Mouse (Mus musculus) heart, postnatal 0 days (tissue): ENCODE measurements at regions not wholly inside any gene's neighbourhood (a gene's known extent, or its start where the extent isn't known, plus 50 kb on each side); places are given as distances from the start of the nearest gene placed in this dataset.

Source experiments
- ATAC-seq: fragments of 200-750 bp; cut with Nextera tagmentation; 2 replicates; pipeline ENCODE4 v1.8.0; 2017; ENCODE audit warnings: low read depth, moderate number of reproducible peaks, moderate library complexity; ENCODE audit not compliant: insufficient read depth
- DNase-seq: peaks from one replicate; pipeline ENCODE4 v3.0.0-alpha.2; 2016; ENCODE audit warnings: low spot score
- H3K27ac ChIP-seq: fragments of 300-500 bp; sonication (generic); 2 replicates; pipeline ENCODE4 v1.5.1; 2014; ENCODE audit warnings: low read depth, mild to moderate bottlenecking
- H3K27me3 ChIP-seq: fragments of 300-500 bp; sonication (generic); 2 replicates; pipeline ENCODE4 v1.6.1; 2014; ENCODE audit warnings: low read length, mixed read lengths; ENCODE audit not compliant: control insufficient read depth, insufficient read depth
- H3K36me3 ChIP-seq: fragments of 300-500 bp; sonication (generic); replicated peaks from 2 replicates; pipeline ENCODE4 v1.6.1; 2014; ENCODE audit warnings: low read length, mixed read lengths; ENCODE audit not compliant: control insufficient read depth, insufficient read depth
- H3K4me1 ChIP-seq: fragments of 300-500 bp; sonication (generic); 2 replicates; pipeline ENCODE4 v1.6.1; 2014; ENCODE audit warnings: antibody characterized with exemption; ENCODE audit not compliant: control insufficient read depth, insufficient read depth
- H3K4me2 ChIP-seq: fragments of 300-500 bp; sonication (generic); 2 replicates; pipeline ENCODE4 v1.6.1; 2014; ENCODE audit warnings: low read depth, mild to moderate bottlenecking, low read length, moderate library complexity
- H3K4me3 ChIP-seq: fragments of 300-500 bp; sonication (generic); 2 replicates; pipeline ENCODE4 v1.5.1; 2014; ENCODE audit warnings: low read depth, low read length
- H3K9ac ChIP-seq: fragments of 300-500 bp; sonication (generic); replicated peaks from 2 replicates; pipeline ENCODE4 v1.6.1; 2014; ENCODE audit warnings: low read depth, low read length, mixed read lengths
- H3K9me3 ChIP-seq: fragments of 300-500 bp; sonication (generic); replicated peaks from 2 replicates; pipeline ENCODE4 v1.6.1; 2016; ENCODE audit warnings: low read length; ENCODE audit not compliant: control insufficient read depth
- CTCF ChIP-seq: IDR thresholded peaks from 2 replicates; pipeline ENCODE4 v1.5.1; 2016; ENCODE audit warnings: antibody characterized with exemption, control low read depth, low read depth
- EP300 ChIP-seq: IDR thresholded peaks from 2 replicates; pipeline ENCODE4 v1.6.1; 2016; ENCODE audit warnings: antibody characterized with exemption, low read depth
- WGBS: fragments of 180-500 bp; shearing (Covaris S2); extraction: QIAGEN DNeasy Blood & Tissue Kit; methylation state at CpG from one replicate; pipeline ENCODE4 v1.1.7; 2014; 5-methylcytosine and 5-hydroxymethylcytosine counted together

DNA sequence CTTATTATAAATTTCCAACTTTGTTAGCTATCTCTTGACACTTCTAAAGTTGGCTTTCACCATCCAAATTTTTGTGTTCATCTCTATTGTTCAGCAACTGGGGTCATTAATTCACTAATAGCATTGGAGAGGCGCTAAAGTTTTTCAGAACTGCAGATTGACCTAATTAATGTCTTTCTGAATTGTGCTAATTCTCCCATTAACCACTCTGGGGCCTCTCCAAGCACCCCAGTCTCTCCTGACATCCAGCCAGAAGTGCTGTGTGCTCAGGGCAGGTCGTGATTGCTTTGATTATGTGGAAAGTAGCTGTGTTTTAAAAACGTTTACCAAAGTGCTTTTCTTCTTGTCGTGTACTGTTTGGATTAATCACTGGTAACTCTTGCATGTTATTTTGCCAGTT is 117.0 kb upstream of the Rbms1 start:
- TF ChIP-seq EP300: no peak
- no peak for TF ChIP-seq CTCF
- Histone ChIP-seq H3K4me2 (no peak overlapping the region), H3K27ac (no peak overlapping the region), H3K27me3 (no peaks in the 10 kb centered on the region), H3K9me3 (no peaks in the 10 kb centered on the region), H3K4me3 (no peak overlapping the region), H3K9ac (no peak overlapping the region), H3K4me1 (0 out of 2 replicates have a peak, but pooled peaks cover 3% of the 10 kb centered on the region), H3K36me3 (no peaks in the 10 kb centered on the region)
- DNase-seq: no peak
- 61% methylated on average over 4 of the region's 4 CpGs for WGBS
- no peak for ATAC-seq

DNA sequence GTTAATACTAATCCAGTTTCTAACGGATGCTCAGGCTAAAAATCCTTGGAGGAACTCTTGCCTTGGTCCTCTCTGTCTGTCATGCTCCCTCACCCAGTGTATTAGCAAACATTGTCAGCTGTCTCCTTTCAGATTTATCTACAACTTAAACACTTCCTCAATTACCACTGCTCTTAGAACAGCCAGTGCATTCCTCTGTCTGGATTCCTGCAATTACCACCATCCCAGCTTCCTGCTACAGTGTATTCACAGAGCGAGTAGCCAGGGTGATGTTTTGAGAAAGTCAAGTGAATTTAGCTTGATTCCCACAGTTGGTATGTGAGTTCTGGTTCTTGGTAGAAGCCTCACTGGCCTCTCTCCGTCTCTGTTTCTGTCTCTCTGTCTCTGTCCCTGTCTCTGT is 108.0 kb upstream of the Rbms1 start:
- H3K9ac ChIP-seq: no peak overlapping the region
- no peak overlapping the region for H3K4me3 ChIP-seq
- no peak for TF ChIP-seq CTCF
- no peak for TF ChIP-seq EP300
- no peak overlapping the region for H3K27ac ChIP-seq
- H3K36me3 ChIP-seq: no peaks in the 10 kb centered on the region
- no peak overlapping the region for H3K4me2 ChIP-seq
- no peaks in the 10 kb centered on the region for H3K27me3 ChIP-seq
- 0 out of 2 replicates have a peak, but pooled peaks cover 4% of the 10 kb centered on the region for H3K4me1 ChIP-seq
- WGBS: 27% methylated on average over 3 of the region's 3 CpGs
- peak; percentile 69 for ATAC-seq
- DNase-seq: peak; percentile 57
- H3K9me3 ChIP-seq: no peaks in the 10 kb centered on the region

DNA sequence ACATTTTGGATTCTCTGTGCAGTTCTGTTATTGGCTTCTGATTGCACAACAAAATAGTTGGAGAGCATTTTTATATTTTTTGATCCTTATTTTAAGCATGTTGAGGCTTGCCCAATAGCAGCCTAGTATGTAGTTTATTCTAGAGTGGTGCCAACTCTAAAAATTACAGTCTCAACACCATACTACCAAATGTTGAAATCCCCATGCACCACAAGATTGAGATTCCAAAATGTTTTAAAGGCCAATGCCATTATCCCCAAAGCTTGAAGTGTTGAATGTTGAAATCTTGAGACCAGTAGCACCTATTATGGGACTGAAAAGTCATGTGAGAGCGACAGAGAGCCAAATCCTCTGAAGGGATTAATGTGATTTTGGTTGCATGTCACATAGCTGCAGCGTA is 104.9 kb upstream of the Rbms1 start:
- Histone ChIP-seq H3K4me2 (no peak overlapping the region), H3K9me3 (no peaks in the 10 kb centered on the region), H3K36me3 (no peaks in the 10 kb centered on the region), H3K27me3 (no peaks in the 10 kb centered on the region), H3K27ac (no peak overlapping the region), H3K4me3 (no peak overlapping the region), H3K4me1 (0 out of 2 replicates have a peak, but pooled peaks cover 4% of the 10 kb centered on the region), H3K9ac (no peak overlapping the region)
- TF ChIP-seq EP300: no peak
- no peak for TF ChIP-seq CTCF
- ATAC-seq (no peak), DNase-seq (no peak)
- 88% methylated on average over 2 of the region's 2 CpGs for WGBS

DNA sequence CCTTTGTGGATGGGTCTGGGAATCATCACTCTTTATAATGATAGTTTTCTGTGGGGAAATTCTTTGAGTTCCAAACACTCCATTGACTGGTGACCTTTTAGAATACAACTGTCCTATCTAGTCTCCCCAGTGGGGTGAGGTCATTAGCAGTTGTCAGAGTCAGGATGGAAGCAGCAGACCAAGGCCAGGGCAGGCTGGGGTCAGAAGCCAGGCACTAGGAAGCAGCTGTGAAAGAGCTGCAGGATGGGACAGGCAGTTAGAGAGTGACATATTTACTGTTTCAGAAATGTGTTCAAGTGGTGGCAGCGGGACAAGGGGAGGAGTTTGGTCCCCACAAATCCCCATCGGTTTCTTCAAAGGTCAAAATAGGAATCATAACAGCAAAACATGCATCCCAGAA is 99.1 kb upstream of the Rbms1 start:
- peaks cover 12% of the 10 kb centered on the region; the same call in 1 of the 2 replicates for H3K4me1 ChIP-seq
- no peak overlapping the region for H3K27ac ChIP-seq
- DNase-seq (no peak), ATAC-seq (peak; percentile 63; the same call in 1 of the 2 replicates)
- H3K4me2 ChIP-seq: no peak overlapping the region
- H3K9me3 ChIP-seq: no peaks in the 10 kb centered on the region
- no peaks in the 10 kb centered on the region for H3K36me3 ChIP-seq
- H3K27me3 ChIP-seq: no peaks in the 10 kb centered on the region
- TF ChIP-seq CTCF: no peak
- no peak for TF ChIP-seq EP300
- H3K4me3 ChIP-seq: no peak overlapping the region
- 49% methylated on average over 2 of the region's 2 CpGs for WGBS
- H3K9ac ChIP-seq: no peak overlapping the region

DNA sequence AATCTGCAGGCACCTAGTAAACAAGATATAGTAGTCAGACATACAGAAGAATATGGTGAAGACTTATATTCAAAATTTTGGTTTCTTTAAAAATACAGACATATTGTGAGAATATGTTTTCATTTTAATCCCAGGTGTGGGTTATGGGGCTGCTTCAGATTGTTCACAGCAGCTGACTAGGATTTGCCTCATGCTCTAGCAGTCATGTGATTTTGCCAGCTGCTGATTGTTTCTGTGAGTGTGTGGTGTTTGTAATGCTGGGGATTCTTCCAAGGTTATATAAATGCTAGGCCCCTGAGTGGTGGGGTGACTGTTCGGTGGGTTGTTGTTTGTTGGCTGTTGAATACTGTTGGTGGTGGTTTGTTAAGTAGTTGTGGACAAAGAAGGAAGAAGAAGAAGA is 97.9 kb upstream of the Rbms1 start:
- H3K4me1 ChIP-seq: peaks cover 12% of the 10 kb centered on the region; the same call in 1 of the 2 replicates
- no peak overlapping the region for H3K9ac ChIP-seq
- no peaks in the 10 kb centered on the region for H3K36me3 ChIP-seq
- no peak overlapping the region for H3K27ac ChIP-seq
- no peaks in the 10 kb centered on the region for H3K9me3 ChIP-seq
- H3K4me2 ChIP-seq: no peak overlapping the region
- 83% methylated on average over 1 of the region's 1 CpGs for WGBS
- no peak overlapping the region for H3K4me3 ChIP-seq
- no peak for TF ChIP-seq CTCF
- no peak for TF ChIP-seq EP300
- no peaks in the 10 kb centered on the region for H3K27me3 ChIP-seq
- DNase-seq: no peak
- ATAC-seq: no peak

DNA sequence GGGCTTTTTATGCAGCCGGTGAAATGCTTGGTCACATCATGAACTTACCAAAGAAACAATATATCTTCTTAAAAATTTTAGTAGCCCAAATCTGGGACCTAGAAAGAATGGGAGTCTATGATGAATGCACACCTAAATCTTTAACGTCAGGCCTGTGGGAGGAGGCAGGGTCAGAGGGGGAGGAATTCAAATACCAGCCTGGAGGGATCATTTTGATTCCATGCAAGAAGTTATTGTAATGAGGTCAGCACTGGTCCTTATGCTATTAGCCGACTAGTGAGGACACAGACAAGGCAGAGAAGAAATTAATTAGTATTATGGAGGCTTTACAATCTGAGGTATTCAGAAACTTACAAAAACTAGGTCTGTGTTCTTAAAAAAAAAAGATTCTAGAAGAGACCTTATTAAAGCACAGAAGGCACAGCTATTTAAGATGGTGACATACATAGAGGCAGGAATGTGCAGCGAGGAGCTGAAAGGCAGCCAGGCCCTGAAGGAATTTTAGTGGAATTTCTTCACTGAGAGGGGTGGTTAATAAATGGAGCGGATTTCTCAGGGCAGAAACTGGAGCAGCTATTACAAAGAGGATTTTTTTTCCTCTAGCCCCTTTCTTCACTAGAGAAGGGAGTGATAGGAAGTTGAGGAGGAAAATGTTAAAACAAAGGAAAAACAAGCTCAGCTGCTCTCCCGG is 95.7 kb upstream of the Rbms1 start:
- no peak overlapping the region for H3K9ac ChIP-seq

More for the DNA sequence above, 95.7 kb upstream of the Rbms1 start:
- no peak overlapping the region for H3K4me3 ChIP-seq
- H3K27ac ChIP-seq: 0 out of 2 replicates have a peak overlapping the region, but pooled peaks have one; percentile 20
- WGBS: 33% methylated on average over 6 of the region's 6 CpGs
- ATAC-seq (no peak), DNase-seq (peak; percentile 47)
- no peak overlapping the region for H3K4me2 ChIP-seq
- H3K4me1 ChIP-seq: peaks cover 12% of the 10 kb centered on the region; the same call in 1 of the 2 replicates
- H3K27me3 ChIP-seq: no peaks in the 10 kb centered on the region
- no peaks in the 10 kb centered on the region for H3K9me3 ChIP-seq
- H3K36me3 ChIP-seq: no peaks in the 10 kb centered on the region
- TF ChIP-seq EP300 (no peak), CTCF (no peak)
